Mouse (Mus musculus): Measurements from ENCODE around the gene Plekha1.

DNA sequence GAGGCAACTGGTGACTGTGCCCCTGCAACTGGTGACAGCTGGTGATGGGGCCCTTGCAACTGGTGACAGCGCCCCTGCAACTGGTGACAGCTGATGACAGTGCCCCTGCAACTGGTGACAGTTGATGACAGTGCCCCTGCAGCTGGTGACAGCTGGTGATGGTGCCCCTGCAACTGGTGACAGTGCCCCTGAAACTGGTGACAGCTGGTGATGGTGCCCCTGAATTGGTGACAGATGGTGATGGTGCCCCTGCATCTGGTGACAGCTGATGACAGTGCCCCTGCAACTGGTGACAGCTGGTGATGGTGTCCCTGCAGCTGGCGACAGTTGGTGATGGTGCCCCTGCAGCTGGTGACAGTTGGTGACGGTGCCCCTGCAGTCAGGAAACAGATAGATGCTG is 39.2 kb upstream of the Plekha1 start:
- TF ChIP-seq MAFK (IDR thresholded peaks at IDR 0.05; ENCODE audit: insufficient read depth, low read depth, low read length): no peak
- TF ChIP-seq HCFC1 (IDR thresholded peaks at IDR 0.05; ENCODE audit: borderline replicate concordance, insufficient read depth, low read length): no peak
- no peak for TF ChIP-seq ZNF384 (IDR thresholded peaks at IDR 0.05; ENCODE audit: low read depth, low read length)

Measured in ES-E14 (cell line).